Mouse (Mus musculus): Measurements from ENCODE around the gene Hecw2. TPM values are rescaled to one million over a fixed set of nuclear protein-coding genes. Genes with fewer than 3 reads are reported as not detected.

Gene Hecw2
- total RNA-seq, 2 experiments from 2014 or later, result 19.1 to 27.3 TPM

- no peak for DNase-seq (ENCODE audit: extremely low spot score in 1 of 2, low spot score in 1 of 2)
Observed at GRCm38 (mm10) chr1:54119638-54120320, 75.2 kb downstream of the Hecw2 start.

DNA sequence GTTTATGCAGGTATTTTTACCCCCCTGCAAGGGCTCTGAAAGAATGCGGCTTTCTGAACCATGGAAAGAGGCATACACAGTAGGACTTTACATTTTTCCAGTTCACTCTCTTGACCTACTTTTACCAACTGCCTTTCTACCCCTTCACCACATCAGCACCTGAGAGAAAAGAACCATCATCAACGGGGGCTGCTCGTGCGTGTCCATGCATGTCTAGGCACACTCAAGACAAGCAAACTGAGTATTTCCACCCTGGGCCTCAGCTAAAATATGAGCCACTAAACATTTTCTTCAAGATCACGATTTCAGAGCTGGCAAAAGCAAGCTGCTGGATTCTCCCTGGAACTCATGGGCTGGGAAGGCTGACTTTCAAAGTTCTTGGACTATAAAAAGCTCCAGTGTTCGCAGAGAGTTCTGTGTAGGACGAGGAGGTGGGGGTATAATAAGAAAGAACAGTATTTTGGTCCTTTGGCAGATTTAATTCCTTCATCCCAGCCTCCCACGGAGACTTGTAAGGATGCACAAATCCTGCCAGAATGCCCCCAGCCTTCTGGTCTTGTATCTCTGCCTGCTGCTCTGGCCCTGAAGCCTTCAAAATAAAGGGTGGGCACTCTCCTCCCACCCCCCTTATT lies 76.5 kb downstream of the Hecw2 start:
- DNase-seq (ENCODE audit: extremely low spot score in 1 of 2, low spot score in 1 of 2), result no peak

DNA sequence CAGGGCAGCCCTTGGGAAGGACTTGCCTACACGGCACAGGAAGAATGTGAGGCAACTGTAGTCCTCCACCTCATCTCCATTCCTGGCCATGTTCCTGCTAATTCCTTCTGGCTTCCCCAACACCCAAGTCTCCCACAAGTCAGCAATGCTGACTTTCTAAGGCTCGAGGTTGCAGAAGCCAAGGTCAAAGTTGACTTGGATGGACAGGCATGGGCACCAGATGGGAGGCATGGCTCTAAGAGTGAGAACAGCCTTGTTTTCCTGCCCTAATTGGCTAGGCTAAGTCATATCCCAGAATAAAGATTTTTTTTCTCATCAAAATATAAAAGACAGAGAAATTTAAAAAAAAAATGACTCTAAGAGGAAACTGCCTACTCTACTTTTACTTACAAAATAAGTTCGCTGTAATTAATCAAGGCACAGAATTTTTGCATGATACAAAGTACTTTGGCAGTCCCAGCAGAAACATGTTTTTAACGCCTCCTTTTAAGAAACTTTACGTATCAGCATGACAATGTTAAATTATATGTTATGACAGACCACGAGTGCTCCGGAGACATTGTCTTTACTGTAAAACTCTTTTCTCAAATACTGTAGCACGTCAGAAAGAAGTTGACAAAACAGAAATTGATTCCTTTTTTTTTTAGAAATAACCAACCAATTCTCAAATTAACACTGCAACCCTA lies 83.9 kb downstream of the Hecw2 start:
- DNase-seq (ENCODE audit: extremely low spot score in 1 of 2, low spot score in 1 of 2), result no peak

- DNase-seq (ENCODE audit: extremely low spot score in 1 of 2, low spot score in 1 of 2), result no peak
Observed at GRCm38 (mm10) chr1:54109255-54109654, 85.7 kb downstream of the Hecw2 start.

GRCm38 (mm10) chr1:54106756-54107155 lies 88.2 kb downstream of the Hecw2 start:
- no peak for DNase-seq (ENCODE audit: extremely low spot score in 1 of 2, low spot score in 1 of 2)

DNA sequence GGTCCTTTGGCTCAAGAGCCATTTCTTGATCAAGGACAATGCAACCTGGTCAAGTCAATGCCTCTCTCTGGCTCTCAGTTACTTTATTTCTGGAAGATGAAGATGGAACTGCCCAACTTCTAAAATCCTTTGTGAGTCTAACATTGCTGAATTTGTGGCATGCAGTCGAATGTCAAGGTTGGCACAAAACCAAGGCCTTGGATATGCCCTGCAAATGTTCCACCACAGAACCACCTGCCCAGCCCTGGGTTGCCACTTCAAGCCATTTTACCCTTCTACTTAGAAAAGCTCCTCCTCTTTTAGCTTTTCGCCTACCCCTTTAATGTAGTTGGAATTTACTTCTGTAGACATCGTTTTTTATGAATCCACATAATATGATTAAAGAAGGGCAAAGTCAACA lies 115.3 kb downstream of the Hecw2 start:
- DNase-seq (ENCODE audit: extremely low spot score in 1 of 2, low spot score in 1 of 2), result no peak

- DNase-seq (ENCODE audit: extremely low spot score in 1 of 2, low spot score in 1 of 2), result no peak
Observed at GRCm38 (mm10) chr1:54074456-54074855, 120.5 kb downstream of the Hecw2 start.

DNA sequence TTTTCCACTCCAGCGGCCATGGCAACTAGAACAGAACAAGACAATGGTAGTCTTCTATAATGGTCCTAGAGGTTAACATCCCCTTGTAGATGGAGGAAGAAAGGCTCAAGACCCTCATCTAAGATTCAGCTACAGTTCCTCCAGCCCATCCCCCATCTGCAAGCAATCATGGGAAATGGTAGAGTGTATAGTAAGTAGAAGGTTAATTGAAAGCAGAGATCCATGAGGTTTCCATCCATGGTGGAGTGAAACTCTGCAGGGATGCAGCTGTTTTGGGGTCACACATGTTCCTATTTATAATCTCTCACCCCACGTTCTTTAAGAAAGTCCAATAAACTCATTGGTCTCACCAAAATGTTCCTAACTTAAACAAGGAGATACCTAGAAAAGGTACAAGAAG lies 124.8 kb downstream of the Hecw2 start:
- no peak for DNase-seq (ENCODE audit: extremely low spot score in 1 of 2, low spot score in 1 of 2)

DNA sequence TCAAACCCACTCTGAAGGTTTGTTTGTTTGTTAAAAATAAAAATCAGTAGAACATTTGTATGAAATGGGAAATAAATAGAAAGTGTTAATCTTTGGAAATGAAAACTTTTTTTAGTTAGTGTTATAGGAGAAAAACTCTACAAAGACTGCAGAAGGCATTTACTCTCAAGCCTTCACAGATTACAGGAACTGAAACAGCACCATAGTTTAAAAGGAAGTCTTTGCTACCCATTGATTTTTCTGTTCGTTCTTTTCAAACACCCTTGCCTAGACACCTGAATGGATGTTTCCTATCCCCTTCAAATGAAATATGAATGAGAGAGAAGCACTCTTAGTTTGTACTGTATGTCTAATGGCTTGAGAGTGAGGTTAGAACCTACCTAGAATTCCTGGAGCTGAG lies 126.7 kb downstream of the Hecw2 start:
- no peak for DNase-seq (ENCODE audit: extremely low spot score in 1 of 2, low spot score in 1 of 2)

- DNase-seq (ENCODE audit: extremely low spot score in 1 of 2, low spot score in 1 of 2), result no peak
Observed at GRCm38 (mm10) chr1:54065434-54065833, 129.5 kb downstream of the Hecw2 start.

- no peak for DNase-seq (ENCODE audit: extremely low spot score in 1 of 2, low spot score in 1 of 2)
Observed at GRCm38 (mm10) chr1:54061078-54061477, 133.9 kb downstream of the Hecw2 start.

DNA sequence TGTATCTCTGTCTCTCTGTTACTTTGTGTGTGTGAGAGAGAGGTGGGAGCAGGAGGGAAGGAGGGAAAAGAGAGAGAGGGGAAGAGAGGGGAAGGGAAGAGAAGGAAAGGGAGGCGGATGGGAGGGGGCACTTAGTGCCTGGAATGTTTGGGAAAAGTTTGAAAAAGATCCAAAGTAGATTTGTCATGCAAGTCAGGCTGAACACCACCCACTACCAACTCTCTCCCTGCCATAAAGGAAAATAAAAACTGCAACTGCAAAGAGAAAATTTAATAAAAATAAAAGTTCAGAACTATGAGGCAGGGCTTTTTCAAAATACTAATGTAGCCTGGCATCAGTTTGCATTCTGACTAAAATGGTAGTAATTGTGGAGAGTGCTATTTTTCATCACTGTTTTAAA lies 135.2 kb downstream of the Hecw2 start:
- no peak for DNase-seq (ENCODE audit: extremely low spot score in 1 of 2, low spot score in 1 of 2)

- no peak for DNase-seq (ENCODE audit: extremely low spot score in 1 of 2, low spot score in 1 of 2)
Observed at GRCm38 (mm10) chr1:54052771-54053170, 142.2 kb downstream of the Hecw2 start.

- DNase-seq (ENCODE audit: extremely low spot score in 1 of 2, low spot score in 1 of 2), result no peak
Observed at GRCm38 (mm10) chr1:54046923-54047322, 148.0 kb downstream of the Hecw2 start.

DNA sequence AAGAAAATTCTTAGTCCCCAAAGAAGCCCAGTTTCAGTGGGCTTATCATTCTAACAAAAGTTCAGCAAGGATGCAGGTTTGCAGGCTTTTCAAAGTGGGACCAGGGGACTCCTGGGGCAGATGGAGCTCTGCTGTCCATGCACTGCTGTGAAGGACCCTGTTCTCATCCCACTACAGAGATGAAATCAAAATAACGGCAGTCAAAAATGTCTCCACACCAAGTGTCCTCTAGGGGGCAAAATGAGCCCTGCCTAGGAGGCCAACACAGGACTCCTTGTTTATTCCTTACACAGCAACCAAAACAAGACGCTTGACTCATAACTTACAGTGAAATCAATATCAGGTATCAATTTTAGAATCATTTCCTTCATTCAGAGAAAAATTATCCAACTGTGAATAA lies 155.9 kb downstream of the Hecw2 start:
- DNase-seq (ENCODE audit: extremely low spot score in 1 of 2, low spot score in 1 of 2), result peak in 1 of 2 experiments; percentile 20

DNA sequence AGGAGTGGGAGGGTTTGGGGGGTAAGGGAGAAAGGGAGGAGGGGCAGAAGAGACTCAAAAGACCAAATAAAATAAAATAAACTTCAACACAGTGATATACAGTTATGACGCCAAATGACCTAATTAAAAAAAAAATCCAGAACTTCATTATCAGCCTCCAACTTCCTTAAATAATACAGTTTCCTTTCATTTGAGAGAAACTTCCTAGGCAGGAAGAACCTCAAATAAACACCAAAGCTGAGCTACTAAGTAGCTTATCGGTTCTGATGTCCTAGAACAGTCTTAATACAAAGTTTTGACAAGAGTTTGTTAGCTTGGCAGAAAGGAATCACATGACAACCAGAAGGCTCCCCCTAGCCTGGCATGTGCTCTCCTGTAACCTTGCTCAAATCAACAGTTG lies 177.3 kb downstream of the Hecw2 start:
- DNase-seq (ENCODE audit: extremely low spot score in 1 of 2, low spot score in 1 of 2), result no peak

- DNase-seq (ENCODE audit: extremely low spot score in 1 of 2, low spot score in 1 of 2), result no peak
Observed at GRCm38 (mm10) chr1:54015739-54016138, 179.2 kb downstream of the Hecw2 start.

GRCm38 (mm10) chr1:54012414-54012813 lies 182.6 kb downstream of the Hecw2 start:
- no peak for DNase-seq (ENCODE audit: extremely low spot score in 1 of 2, low spot score in 1 of 2)

GRCm38 (mm10) chr1:54009418-54010064 lies 185.4 kb downstream of the Hecw2 start:
- DNase-seq (ENCODE audit: extremely low spot score in 1 of 2, low spot score in 1 of 2), result no peak

GRCm38 (mm10) chr1:54005860-54006386 lies 189.0 kb downstream of the Hecw2 start:
- DNase-seq (ENCODE audit: extremely low spot score in 1 of 2, low spot score in 1 of 2), result no peak

DNA sequence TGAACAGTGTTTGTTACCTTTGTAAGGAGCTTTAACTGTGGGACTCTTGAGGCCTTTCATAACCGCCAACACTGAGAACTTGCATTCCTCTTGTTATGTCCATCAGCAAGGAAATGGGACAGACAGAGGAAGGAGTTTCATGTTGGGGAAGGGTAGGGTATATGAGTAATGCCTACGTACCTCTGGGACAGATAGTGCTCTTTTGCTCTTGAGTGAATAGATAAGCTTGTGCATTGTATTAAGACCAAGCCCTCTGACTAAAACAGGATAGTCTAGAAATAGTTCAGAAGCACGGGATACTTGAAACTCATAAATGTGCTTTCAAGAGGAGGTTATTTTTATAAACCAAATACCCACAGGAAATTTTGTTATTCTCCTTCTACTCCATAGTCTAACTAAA lies 191.7 kb downstream of the Hecw2 start:
- no peak for DNase-seq (ENCODE audit: extremely low spot score in 1 of 2, low spot score in 1 of 2)

Measured in layer of hippocampus, postnatal 25 days (tissue).